Mouse (Mus musculus): ENCODE data around the gene Pck1.

Gene Pck1

GRCm38 (mm10) chr2:173203726-173204125, 50.9 kb downstream of the Pck1 start:
- in situ Hi-C loops (cut with MboI, MseI): loop anchor here (5.0 to 25.0 kb wide), 2 partner anchors 699 to 1409 kb away; no protein-coding TSS in a partner anchor

DNA sequence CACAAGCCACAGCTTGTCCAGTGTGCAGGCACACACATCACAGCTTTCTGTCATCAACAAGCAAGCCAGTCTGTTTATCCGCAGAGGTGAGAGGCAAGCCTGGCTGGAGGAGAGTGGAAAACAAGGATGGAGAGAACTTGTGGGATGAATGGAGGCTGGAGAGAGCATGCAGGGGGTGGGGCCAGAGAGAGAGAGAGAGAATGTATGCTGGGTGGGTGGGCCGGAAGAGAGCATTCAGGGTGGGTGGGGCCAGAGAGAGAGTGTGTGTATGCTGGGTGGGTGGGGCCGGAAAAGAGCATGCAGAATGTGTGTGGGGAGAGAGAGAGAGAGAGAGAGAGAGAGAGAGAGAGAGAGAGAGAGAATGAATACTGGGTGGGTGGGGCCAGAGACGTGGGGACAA, 51.8 kb downstream of the Pck1 start:
- in situ Hi-C loops (cut with MboI, MseI): loop anchor here (5.0 to 25.0 kb wide), 2 partner anchors 698 to 1408 kb away; no protein-coding TSS in a partner anchor

DNA sequence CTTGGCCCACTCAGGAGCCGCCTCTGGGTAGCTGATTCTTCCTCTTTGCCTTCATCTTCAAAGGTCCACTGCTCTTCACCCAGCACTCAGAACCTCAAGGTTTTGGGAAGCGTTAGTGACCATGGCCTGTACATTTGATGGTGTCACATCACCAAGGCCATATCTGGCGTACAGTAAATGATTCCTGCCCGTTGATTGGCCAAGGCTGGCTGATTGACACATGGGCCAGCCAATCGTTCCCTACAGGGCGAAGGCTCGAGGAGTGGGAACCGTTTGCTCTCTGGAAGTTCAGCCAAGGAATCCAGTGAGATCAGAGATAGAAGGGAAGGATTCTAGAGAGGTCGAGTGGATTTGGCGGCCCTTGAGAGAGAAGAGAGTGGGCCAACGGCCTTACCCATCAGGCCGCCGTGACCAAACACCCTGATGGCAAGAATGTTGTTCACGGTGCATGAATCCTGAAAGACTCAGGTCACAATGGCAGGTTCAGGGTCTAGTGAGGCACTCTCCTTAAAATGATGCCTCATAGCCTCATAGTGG, 52.8 kb downstream of the Pck1 start:
- in situ Hi-C loops (cut with MboI, MseI): loop anchor here (25.0 kb wide), 1 partner anchor 1407 kb away; no protein-coding TSS in a partner anchor

DNA sequence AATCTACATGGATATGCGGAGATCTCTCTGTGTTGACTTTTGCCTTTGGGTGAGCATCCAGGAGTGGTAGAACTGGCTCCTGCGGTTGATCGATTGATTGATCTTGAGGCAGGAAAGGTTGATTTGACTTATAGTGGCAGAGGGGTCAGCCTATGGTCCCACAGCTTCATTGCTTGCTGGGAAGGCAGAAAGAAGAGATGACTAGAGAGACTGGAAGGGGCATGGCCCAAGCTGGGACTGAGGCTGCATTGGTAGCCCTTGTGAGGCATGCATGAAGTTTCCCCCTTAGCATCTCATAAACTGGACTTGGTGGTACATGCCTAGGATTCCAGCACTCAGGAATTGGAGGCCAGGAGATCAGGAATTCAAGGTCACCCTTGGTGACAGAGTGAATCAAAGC, 54.2 kb downstream of the Pck1 start:
- in situ Hi-C loops (cut with MboI, MseI): loop anchor here (25.0 kb wide), 1 partner anchor 1405 kb away; no protein-coding TSS in a partner anchor

Measured in regulatory T cell (primary cell).